Mouse (Mus musculus): ENCODE results near the gene Copz2. TPM values are rescaled to one million over a fixed set of nuclear protein-coding genes. Genes with fewer than 3 reads are reported as not detected.
A peak's percentile ranks its signal among the peaks of the same experiment; 100 is the strongest.

The Copz2 gene
- polyA plus RNA-seq, 1 experiment from 2014 or later, result 21.9 TPM

- H3K9me3 ChIP-seq, result no peaks in the 10 kb centered on the region
- no peak overlapping the region for H3K4me3 ChIP-seq
- no peaks in the 10 kb centered on the region for H3K27me3 ChIP-seq
- no peaks in the 10 kb centered on the region for H3K36me3 ChIP-seq
- peak overlapping the region; percentile 31 for H3K4me2 ChIP-seq
- H3K4me1 ChIP-seq (replicated peaks), result peaks cover 52% of the 10 kb centered on the region
- H3K27ac ChIP-seq (replicated peaks), result peak overlapping the region; percentile 97
- WGBS, result 3% methylated on average over 24 of the region's 24 CpGs
- peak; percentile 42 for ATAC-seq (ENCODE audit: low FRiP score, low read depth)
- peak overlapping the region; percentile 25 for H3K9ac ChIP-seq
Observed at GRCm38 (mm10) chr11:96872441-96873379, 23.0 kb downstream of the Copz2 start.

DNA sequence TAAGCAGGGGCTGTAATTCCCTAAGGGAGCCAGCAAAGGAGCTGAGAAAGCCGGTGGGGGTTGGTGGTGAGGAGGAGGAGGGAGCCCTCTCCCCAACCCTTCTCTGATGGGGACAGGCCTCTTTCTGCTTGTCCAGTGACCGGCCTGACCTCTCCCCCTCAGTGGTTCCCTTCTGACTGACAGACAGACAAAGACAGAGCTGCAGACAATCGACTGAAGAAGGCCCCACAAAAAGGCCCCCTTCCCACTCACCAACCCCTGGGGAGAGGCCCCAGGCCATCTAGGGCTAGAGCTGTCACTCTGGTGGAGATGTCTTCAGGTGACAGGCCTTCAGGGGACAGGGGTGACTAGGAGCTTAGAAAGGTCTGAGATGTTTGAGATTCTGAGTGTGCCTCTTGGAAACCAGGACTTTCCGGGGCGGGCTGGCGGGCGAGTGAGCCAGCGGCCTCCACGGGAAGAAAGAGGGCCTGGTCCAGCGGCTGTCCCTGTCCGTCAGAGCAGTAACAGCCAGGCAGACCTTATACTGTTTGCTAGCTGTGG is 24.0 kb downstream of the Copz2 start:
- peak overlapping the region; percentile 97 for H3K27ac ChIP-seq (replicated peaks)
- H3K36me3 ChIP-seq, result no peaks in the 10 kb centered on the region
- H3K4me3 ChIP-seq, result no peak overlapping the region
- 13% methylated on average over 11 of the region's 11 CpGs for WGBS
- peaks cover 57% of the 10 kb centered on the region for H3K4me1 ChIP-seq (replicated peaks)
- no peak for ATAC-seq (ENCODE audit: low FRiP score, low read depth)
- H3K27me3 ChIP-seq, result no peaks in the 10 kb centered on the region
- no peak overlapping the region for H3K4me2 ChIP-seq
- 0 out of 2 replicates have a peak overlapping the region, but pooled peaks have one; percentile 16 for H3K9ac ChIP-seq
- H3K9me3 ChIP-seq, result no peaks in the 10 kb centered on the region

DNA sequence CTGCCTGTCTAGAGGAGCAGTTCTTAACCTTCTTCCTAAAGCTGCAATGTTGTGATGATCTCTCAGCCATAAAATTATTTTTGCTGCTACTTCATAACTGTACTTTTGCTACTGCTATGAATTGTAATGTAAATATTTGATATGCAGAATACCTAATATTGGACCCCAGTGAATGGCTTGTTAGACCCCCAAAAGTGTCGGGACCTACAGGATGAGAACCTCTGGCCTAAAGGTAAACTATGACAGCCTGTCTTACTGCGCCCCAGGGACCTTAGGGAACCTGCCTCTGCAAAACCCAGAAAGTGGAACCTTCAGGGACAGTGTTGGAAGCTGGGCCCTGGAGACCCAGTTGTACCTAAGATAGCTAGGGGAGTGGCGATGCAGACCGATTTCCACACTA is 25.6 kb downstream of the Copz2 start:
- Histone ChIP-seq H3K4me1 (replicated peaks) (peaks cover 67% of the 10 kb centered on the region), H3K36me3 (no peaks in the 10 kb centered on the region), H3K9me3 (no peaks in the 10 kb centered on the region), H3K4me3 (peak overlapping the region; percentile 29), H3K9ac (peak overlapping the region; percentile 39; the same call in 1 of the 2 replicates), H3K27me3 (no peaks in the 10 kb centered on the region), H3K27ac (replicated peaks) (peak overlapping the region; percentile 97), H3K4me2 (peak overlapping the region; percentile 61)
- 5% methylated on average over 4 of the region's 4 CpGs for WGBS
- ATAC-seq (ENCODE audit: low FRiP score, low read depth), result no peak

GRCm38 (mm10) chr11:96875745-96876144 is 26.1 kb downstream of the Copz2 start:
- H3K27ac ChIP-seq (replicated peaks), result peak overlapping the region; percentile 97
- peak; percentile 92 for ATAC-seq (ENCODE audit: low FRiP score, low read depth)
- WGBS, result under 1% methylated on average over 35 of the region's 35 CpGs
- H3K27me3 ChIP-seq, result no peaks in the 10 kb centered on the region
- H3K9ac ChIP-seq, result peak overlapping the region; percentile 39; the same call in 1 of the 2 replicates
- H3K4me1 ChIP-seq (replicated peaks), result peaks cover 67% of the 10 kb centered on the region
- H3K9me3 ChIP-seq, result no peaks in the 10 kb centered on the region
- H3K36me3 ChIP-seq, result no peaks in the 10 kb centered on the region
- peak overlapping the region; percentile 29 for H3K4me3 ChIP-seq
- peak overlapping the region; percentile 61 for H3K4me2 ChIP-seq

DNA sequence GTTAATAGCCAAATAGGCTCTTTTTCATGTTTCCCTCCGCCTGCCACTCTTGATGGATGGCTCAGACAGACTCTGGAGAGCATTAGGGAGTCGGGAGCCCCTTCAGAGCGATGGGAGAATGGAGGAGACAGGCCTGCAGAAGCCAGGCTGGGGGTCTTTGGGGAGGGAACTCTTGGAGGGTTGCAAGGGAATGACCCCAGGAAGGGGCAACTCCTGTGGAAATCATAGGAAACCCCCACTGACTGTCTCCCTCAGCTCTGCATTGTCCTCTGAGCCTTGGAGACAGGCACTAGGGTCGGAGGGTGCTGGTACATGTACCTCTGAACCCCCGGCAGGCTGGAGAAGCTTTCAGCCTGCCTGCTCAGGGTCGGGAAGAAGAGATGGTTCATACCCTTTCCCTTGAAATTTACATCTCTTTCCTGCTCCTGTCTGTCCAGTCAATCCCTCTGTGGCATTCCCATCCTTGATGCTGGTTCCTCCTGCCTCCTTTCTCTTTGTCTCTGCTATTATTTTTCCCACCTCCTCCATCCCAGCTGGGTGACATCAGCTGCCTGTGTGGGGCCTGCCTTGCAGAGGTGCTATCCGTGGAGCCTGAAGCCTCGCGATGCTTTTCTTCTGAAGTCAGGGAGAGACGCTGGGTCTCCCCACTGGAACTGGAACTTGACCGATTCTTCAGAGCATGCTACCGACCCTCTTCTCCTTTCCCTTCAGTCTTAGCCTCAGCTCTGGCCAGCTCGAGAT is 26.8 kb downstream of the Copz2 start:
- H3K27me3 ChIP-seq, result no peaks in the 10 kb centered on the region
- H3K9me3 ChIP-seq, result no peaks in the 10 kb centered on the region
- H3K4me1 ChIP-seq (replicated peaks), result peaks cover 67% of the 10 kb centered on the region
- ATAC-seq (ENCODE audit: low FRiP score, low read depth), result peak; percentile 65
- peak overlapping the region; percentile 61 for H3K4me2 ChIP-seq
- H3K9ac ChIP-seq, result peak overlapping the region; percentile 39
- H3K27ac ChIP-seq (replicated peaks), result peak overlapping the region; percentile 97
- peak overlapping the region; percentile 29 for H3K4me3 ChIP-seq
- 4% methylated on average over 13 of the region's 13 CpGs for WGBS
- no peaks in the 10 kb centered on the region for H3K36me3 ChIP-seq

- no peaks in the 10 kb centered on the region for H3K27me3 ChIP-seq
- WGBS, result 28% methylated on average over 4 of the region's 4 CpGs
- H3K36me3 ChIP-seq, result no peaks in the 10 kb centered on the region
- peak overlapping the region; percentile 97 for H3K27ac ChIP-seq (replicated peaks)
- H3K4me2 ChIP-seq, result peak overlapping the region; percentile 61
- no peak overlapping the region for H3K4me3 ChIP-seq
- H3K9ac ChIP-seq, result no peak overlapping the region
- peaks cover 66% of the 10 kb centered on the region for H3K4me1 ChIP-seq (replicated peaks)
- ATAC-seq (ENCODE audit: low FRiP score, low read depth), result no peak
- no peaks in the 10 kb centered on the region for H3K9me3 ChIP-seq
Observed at GRCm38 (mm10) chr11:96877071-96877470, 27.4 kb downstream of the Copz2 start.

DNA sequence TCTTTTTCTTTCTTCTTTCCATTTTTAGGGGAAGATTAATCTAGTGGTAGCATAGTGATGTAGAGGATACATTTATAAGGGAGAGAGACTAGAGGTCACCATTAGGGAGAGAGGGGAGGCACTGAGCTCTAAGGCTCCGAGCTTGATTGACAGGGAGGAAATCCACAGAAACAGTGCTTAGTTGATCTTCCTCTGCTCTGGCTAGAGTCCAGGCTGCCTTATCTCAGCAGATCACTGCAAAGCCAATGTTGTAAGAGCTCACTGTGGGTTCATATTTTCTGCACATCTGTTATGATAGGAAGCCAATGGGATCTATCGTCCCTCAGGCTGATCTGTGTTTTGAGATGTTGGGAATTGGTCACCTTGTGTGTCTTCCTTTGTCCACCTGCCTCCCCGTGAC is 29.0 kb downstream of the Copz2 start:
- Histone ChIP-seq H3K9ac (no peak overlapping the region), H3K4me2 (no peak overlapping the region), H3K4me3 (no peak overlapping the region), H3K27me3 (no peaks in the 10 kb centered on the region), H3K36me3 (no peaks in the 10 kb centered on the region), H3K4me1 (replicated peaks) (peaks cover 50% of the 10 kb centered on the region), H3K27ac (replicated peaks) (peak overlapping the region; percentile 47), H3K9me3 (no peaks in the 10 kb centered on the region)
- ATAC-seq (ENCODE audit: low FRiP score, low read depth), result no peak
- WGBS, result 30% methylated on average over 3 of the region's 3 CpGs

DNA sequence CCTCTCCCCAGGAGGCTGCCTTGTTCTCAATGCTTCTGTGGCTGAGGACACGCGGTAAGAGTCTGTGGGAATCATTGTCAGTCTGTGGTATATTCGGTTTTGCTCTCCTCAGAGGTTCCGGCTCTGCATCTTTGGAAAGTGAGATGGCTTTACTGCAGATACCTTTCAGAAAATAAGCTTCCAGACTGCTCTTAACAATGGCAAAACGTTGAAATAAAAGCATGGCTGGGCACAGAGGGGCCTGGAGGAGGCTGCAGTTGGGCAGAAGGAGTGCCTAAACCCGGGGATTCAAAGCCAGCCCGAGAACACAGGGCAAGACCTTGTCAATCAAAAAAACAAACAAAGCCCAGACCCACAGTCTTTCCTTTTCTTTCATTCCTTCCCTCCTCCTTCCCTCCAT is 29.7 kb downstream of the Copz2 start:
- H3K36me3 ChIP-seq, result no peaks in the 10 kb centered on the region
- no peaks in the 10 kb centered on the region for H3K9me3 ChIP-seq
- no peak overlapping the region for H3K4me2 ChIP-seq
- no peaks in the 10 kb centered on the region for H3K27me3 ChIP-seq
- ATAC-seq (ENCODE audit: low FRiP score, low read depth), result no peak
- WGBS, result 8% methylated on average over 7 of the region's 7 CpGs
- peak overlapping the region; percentile 47; the same call in 1 of the 2 replicates for H3K27ac ChIP-seq (replicated peaks)
- H3K4me3 ChIP-seq, result no peak overlapping the region
- peaks cover 44% of the 10 kb centered on the region for H3K4me1 ChIP-seq (replicated peaks)
- H3K9ac ChIP-seq, result no peak overlapping the region

- H3K9me3 ChIP-seq, result no peaks in the 10 kb centered on the region
- H3K9ac ChIP-seq, result no peak overlapping the region
- peaks cover 35% of the 10 kb centered on the region for H3K4me1 ChIP-seq (replicated peaks)
- H3K4me2 ChIP-seq, result no peak overlapping the region
- WGBS, result 83% methylated on average over 9 of the region's 9 CpGs
- no peak overlapping the region for H3K27ac ChIP-seq (replicated peaks)
- H3K27me3 ChIP-seq, result no peaks in the 10 kb centered on the region
- no peak for ATAC-seq (ENCODE audit: low FRiP score, low read depth)
- no peaks in the 10 kb centered on the region for H3K36me3 ChIP-seq
- no peak overlapping the region for H3K4me3 ChIP-seq
Observed at GRCm38 (mm10) chr11:96880296-96880695, 30.6 kb downstream of the Copz2 start.

GRCm38 (mm10) chr11:96885901-96886340 is 36.3 kb downstream of the Copz2 start:
- WGBS, result 11% methylated on average over 5 of the region's 5 CpGs
- peak; percentile 81; the same call in 1 of the 2 replicates for ATAC-seq (ENCODE audit: low FRiP score, low read depth)
- Histone ChIP-seq H3K36me3 (no peaks in the 10 kb centered on the region), H3K4me2 (no peak overlapping the region), H3K27me3 (no peaks in the 10 kb centered on the region), H3K4me3 (no peak overlapping the region), H3K27ac (replicated peaks) (peak overlapping the region; percentile 73), H3K9me3 (no peaks in the 10 kb centered on the region), H3K4me1 (replicated peaks) (peaks cover 21% of the 10 kb centered on the region), H3K9ac (no peak overlapping the region)

DNA sequence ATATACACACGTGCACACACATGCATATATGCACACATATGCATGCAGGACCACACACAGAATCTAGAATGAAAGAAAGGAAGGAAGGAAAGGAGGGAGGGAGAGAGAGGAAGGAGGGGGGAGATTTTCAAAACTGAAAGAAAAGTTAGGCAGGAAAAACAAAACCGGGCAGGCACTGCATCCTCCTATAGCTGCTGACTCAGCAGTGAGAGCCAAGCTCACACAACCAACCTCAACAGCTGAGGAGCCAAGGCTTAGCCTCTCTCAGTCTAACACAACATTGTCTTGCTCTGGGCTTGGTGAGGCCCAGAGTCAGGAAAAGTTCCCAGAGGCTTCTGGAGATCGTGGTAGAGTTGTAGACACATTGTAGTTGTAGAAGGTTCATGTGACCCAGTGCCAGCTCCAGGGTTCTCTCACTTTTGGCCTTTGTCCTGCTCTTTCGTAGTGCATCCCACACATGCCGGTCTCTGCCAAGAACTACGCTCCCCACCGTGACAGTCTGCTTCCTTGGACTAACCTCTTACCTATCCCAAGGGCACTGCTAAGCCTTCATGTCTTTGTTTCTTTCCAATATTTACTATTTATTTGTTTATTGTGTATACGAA is 37.4 kb downstream of the Copz2 start:
- no peaks in the 10 kb centered on the region for H3K9me3 ChIP-seq
- H3K27ac ChIP-seq (replicated peaks), result peak overlapping the region; percentile 73; the same call in 1 of the 2 replicates
- no peak for ATAC-seq (ENCODE audit: low FRiP score, low read depth)
- H3K27me3 ChIP-seq, result no peaks in the 10 kb centered on the region
- peaks cover 24% of the 10 kb centered on the region for H3K4me1 ChIP-seq (replicated peaks)
- H3K4me2 ChIP-seq, result no peak overlapping the region
- no peak overlapping the region for H3K9ac ChIP-seq
- H3K4me3 ChIP-seq, result no peak overlapping the region
- WGBS, result 74% methylated on average over 8 of the region's 8 CpGs
- H3K36me3 ChIP-seq, result no peaks in the 10 kb centered on the region
